Mouse (Mus musculus): Measurements from ENCODE around the gene Grn. TPM values are rescaled to one million over a fixed set of nuclear protein-coding genes. Genes with fewer than 3 reads are reported as not detected.

The Grn gene
- polyA plus RNA-seq, 1 experiment from 2014 or later, result 75.8 TPM

- H3K27me3 ChIP-seq (ENCODE audit: control insufficient read depth, insufficient read depth, low read depth, low read length), result no peaks in the 10 kb centered on the region; the same call in 1 of the 2 replicates
- no peak overlapping the region for H3K4me2 ChIP-seq (ENCODE audit: low read length)
- no peak for ATAC-seq
- H3K36me3 ChIP-seq (ENCODE audit: control insufficient read depth, insufficient read depth, low read length), result no peaks in the 10 kb centered on the region
- no peak overlapping the region for H3K4me3 ChIP-seq (ENCODE audit: low read depth, low read length)
- H3K9me3 ChIP-seq (replicated peaks; ENCODE audit: control insufficient read depth, low read length, poor library complexity, severe bottlenecking), result no peaks in the 10 kb centered on the region
- peaks cover 6% of the 10 kb centered on the region for H3K4me1 ChIP-seq (ENCODE audit: control insufficient read depth, insufficient read depth, low read length)
- no peak overlapping the region; the same call in 1 of the 2 replicates for H3K9ac ChIP-seq (ENCODE audit: low read depth, low read length)
- no peak overlapping the region for H3K27ac ChIP-seq (ENCODE audit: low read length)
- 14% methylated on average over 10 of the region's 10 CpGs for WGBS
Measured at GRCm38 (mm10) chr11:102453131-102453530, 23.0 kb downstream of the Grn start.

DNA sequence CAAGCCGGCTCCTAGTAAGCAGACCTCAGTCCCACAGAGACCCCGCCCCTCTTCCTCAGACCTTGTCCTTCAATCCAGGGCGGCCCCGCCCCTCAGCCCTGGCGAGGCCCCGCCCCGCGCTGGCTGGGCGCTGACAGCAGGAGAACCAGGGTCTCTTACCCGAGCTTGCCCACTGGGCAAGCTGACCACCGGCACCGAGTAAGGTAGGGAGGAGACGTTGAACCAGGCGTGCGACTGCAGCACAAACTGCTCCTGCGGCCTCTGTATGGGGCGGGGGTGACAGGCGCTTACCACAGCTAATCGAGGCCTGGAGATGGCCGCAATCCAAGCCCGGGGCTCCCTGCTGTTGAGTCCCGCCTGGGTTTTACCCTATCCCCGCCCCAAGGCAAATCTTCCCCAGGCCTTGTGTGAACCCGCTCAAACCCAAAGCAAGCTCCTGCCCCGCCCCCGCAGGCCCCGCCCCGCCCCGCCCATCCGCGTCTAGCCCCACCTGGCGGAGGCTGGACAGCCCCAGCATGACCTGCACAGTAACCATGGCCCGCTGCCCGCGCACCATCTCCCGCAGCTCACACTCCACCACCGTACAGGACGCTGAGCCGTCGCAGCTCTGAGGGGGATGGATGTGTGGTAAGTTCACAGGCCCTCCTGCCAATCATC is 25.8 kb downstream of the Grn start:
- H3K36me3 ChIP-seq (ENCODE audit: control insufficient read depth, insufficient read depth, low read length), result no peaks in the 10 kb centered on the region
- H3K9ac ChIP-seq (ENCODE audit: low read depth, low read length), result peak overlapping the region; percentile 74
- ATAC-seq, result peak; percentile 88
- H3K27ac ChIP-seq (ENCODE audit: low read length), result peak overlapping the region; percentile 71
- peak overlapping the region; percentile 57 for H3K4me3 ChIP-seq (ENCODE audit: low read depth, low read length)
- WGBS, result under 1% methylated on average over 36 of the region's 40 CpGs
- H3K4me1 ChIP-seq (ENCODE audit: control insufficient read depth, insufficient read depth, low read length), result peaks cover 5% of the 10 kb centered on the region; the same call in 1 of the 2 replicates
- no peaks in the 10 kb centered on the region for H3K9me3 ChIP-seq (replicated peaks; ENCODE audit: control insufficient read depth, low read length, poor library complexity, severe bottlenecking)
- peak overlapping the region; percentile 87 for H3K4me2 ChIP-seq (ENCODE audit: low read length)
- no peaks in the 10 kb centered on the region; the same call in 1 of the 2 replicates for H3K27me3 ChIP-seq (ENCODE audit: control insufficient read depth, insufficient read depth, low read depth, low read length)

GRCm38 (mm10) chr11:102460541-102460940 is 30.4 kb downstream of the Grn start:
- H3K4me2 ChIP-seq (ENCODE audit: low read length), result no peak overlapping the region
- no peak overlapping the region for H3K27ac ChIP-seq (ENCODE audit: low read length)
- H3K4me3 ChIP-seq (ENCODE audit: low read depth, low read length), result no peak overlapping the region
- H3K9ac ChIP-seq (ENCODE audit: low read depth, low read length), result no peak overlapping the region
- H3K4me1 ChIP-seq (ENCODE audit: control insufficient read depth, insufficient read depth, low read length), result peaks cover 3% of the 10 kb centered on the region; the same call in 1 of the 2 replicates
- no peaks in the 10 kb centered on the region for H3K36me3 ChIP-seq (ENCODE audit: control insufficient read depth, insufficient read depth, low read length)
- WGBS, result 62% methylated on average over 16 of the region's 16 CpGs
- no peak for ATAC-seq
- no peaks in the 10 kb centered on the region for H3K9me3 ChIP-seq (replicated peaks; ENCODE audit: control insufficient read depth, low read length, poor library complexity, severe bottlenecking)
- no peaks in the 10 kb centered on the region; the same call in 1 of the 2 replicates for H3K27me3 ChIP-seq (ENCODE audit: control insufficient read depth, insufficient read depth, low read depth, low read length)

DNA sequence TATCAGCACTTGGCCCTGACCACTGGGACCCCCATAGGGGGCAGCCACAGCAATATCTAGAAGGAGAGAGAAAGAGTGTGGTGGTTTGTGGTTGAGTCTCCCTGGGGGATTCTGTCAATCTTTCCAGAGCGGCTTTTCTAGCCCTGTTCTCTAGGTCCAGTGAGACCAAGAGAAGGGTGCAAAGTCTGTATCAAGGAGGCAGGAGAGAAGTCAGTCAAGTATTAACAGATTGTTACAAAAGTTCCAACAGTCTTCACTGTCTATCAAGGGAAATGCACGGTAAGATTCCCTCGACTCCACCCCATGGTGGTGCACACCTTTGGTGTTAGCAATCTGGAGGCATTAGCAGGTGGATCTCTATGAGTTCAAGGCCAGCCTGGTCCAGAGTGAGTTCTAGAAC is 31.6 kb downstream of the Grn start:
- no peaks in the 10 kb centered on the region; the same call in 1 of the 2 replicates for H3K27me3 ChIP-seq (ENCODE audit: control insufficient read depth, insufficient read depth, low read depth, low read length)
- no peaks in the 10 kb centered on the region for H3K9me3 ChIP-seq (replicated peaks; ENCODE audit: control insufficient read depth, low read length, poor library complexity, severe bottlenecking)
- H3K36me3 ChIP-seq (ENCODE audit: control insufficient read depth, insufficient read depth, low read length), result no peaks in the 10 kb centered on the region
- no peak overlapping the region for H3K4me2 ChIP-seq (ENCODE audit: low read length)
- ATAC-seq, result no peak
- no peak overlapping the region for H3K4me3 ChIP-seq (ENCODE audit: low read depth, low read length)
- H3K27ac ChIP-seq (ENCODE audit: low read length), result no peak overlapping the region
- peaks cover 7% of the 10 kb centered on the region for H3K4me1 ChIP-seq (ENCODE audit: control insufficient read depth, insufficient read depth, low read length)
- no peak overlapping the region for H3K9ac ChIP-seq (ENCODE audit: low read depth, low read length)
- WGBS, result 83% methylated on average over 3 of the region's 3 CpGs

DNA sequence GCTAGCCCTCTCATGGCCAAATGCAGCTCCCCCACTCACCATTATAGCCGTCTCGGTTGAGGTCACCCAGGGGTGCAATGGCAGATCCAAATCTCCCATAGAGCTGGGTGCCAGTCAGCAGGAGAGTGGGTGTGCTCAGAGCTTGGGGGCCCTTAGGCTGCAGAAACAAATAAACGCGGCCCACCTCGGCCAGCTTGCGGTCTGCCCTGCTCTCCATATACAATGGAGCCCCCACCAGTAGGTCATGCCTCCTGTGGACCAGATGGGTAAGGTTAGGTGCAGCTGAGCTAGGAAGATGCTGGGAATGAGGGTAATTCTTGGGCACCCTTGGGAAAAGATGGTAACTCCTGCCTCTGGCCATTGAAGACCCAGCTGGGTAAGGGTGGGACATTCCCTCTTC is 34.8 kb downstream of the Grn start:
- Histone ChIP-seq H3K4me2 (ENCODE audit: low read length) (no peak overlapping the region), H3K27me3 (ENCODE audit: control insufficient read depth, insufficient read depth, low read depth, low read length) (no peaks in the 10 kb centered on the region; the same call in 1 of the 2 replicates), H3K4me3 (ENCODE audit: low read depth, low read length) (no peak overlapping the region), H3K9ac (ENCODE audit: low read depth, low read length) (no peak overlapping the region), H3K27ac (ENCODE audit: low read length) (no peak overlapping the region), H3K36me3 (ENCODE audit: control insufficient read depth, insufficient read depth, low read length) (no peaks in the 10 kb centered on the region), H3K4me1 (ENCODE audit: control insufficient read depth, insufficient read depth, low read length) (peaks cover 13% of the 10 kb centered on the region), H3K9me3 (replicated peaks; ENCODE audit: control insufficient read depth, low read length, poor library complexity, severe bottlenecking) (no peaks in the 10 kb centered on the region)
- ATAC-seq, result no peak
- 92% methylated on average over 6 of the region's 6 CpGs for WGBS

DNA sequence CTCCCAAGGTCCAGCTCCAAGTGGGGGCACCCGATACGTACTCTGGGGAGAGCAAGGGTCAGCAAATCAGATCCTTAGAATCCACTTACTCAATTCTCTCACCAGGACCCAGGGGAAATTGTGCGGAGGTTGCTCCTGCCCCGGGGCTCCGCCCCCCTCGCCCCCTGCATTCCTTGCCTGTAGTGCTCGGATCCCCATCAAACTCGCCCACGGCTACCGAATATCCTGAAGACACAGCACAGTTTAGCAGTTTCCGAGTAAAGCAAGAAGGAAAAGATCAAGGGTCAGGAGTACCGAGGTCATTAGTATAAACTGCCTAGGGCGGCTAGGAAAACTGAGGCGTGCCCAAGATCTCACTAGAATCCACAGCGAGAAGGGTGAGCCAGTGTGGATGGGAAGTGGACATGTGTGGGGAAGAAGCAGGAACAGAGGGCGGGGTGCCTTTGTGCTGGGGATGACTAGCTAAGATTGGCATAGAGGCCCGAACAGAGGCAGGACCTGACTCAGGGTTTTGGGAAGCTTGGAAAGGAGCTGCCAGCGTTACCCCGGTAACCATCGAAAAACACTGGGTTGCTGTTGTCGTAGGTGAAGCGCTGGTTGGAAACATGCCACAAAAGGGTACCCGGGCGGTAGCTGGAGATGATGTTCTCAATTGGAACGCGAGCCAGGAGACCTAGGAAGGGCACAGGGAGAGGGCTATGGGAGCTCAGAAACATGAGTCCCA is 35.8 kb downstream of the Grn start:
- 8% methylated on average over 26 of the region's 26 CpGs for WGBS
- peak overlapping the region; percentile 47; the same call in 1 of the 2 replicates for H3K27ac ChIP-seq (ENCODE audit: low read length)
- H3K36me3 ChIP-seq (ENCODE audit: control insufficient read depth, insufficient read depth, low read length), result no peaks in the 10 kb centered on the region
- no peak overlapping the region for H3K4me3 ChIP-seq (ENCODE audit: low read depth, low read length)
- H3K9ac ChIP-seq (ENCODE audit: low read depth, low read length), result no peak overlapping the region; the same call in 1 of the 2 replicates
- peak overlapping the region; percentile 29 for H3K4me2 ChIP-seq (ENCODE audit: low read length)
- H3K4me1 ChIP-seq (ENCODE audit: control insufficient read depth, insufficient read depth, low read length), result peaks cover 13% of the 10 kb centered on the region
- no peak for ATAC-seq
- no peaks in the 10 kb centered on the region; the same call in 1 of the 2 replicates for H3K27me3 ChIP-seq (ENCODE audit: control insufficient read depth, insufficient read depth, low read depth, low read length)
- H3K9me3 ChIP-seq (replicated peaks; ENCODE audit: control insufficient read depth, low read length, poor library complexity, severe bottlenecking), result no peaks in the 10 kb centered on the region

- Histone ChIP-seq H3K27ac (ENCODE audit: low read length) (peak overlapping the region; percentile 47), H3K36me3 (ENCODE audit: control insufficient read depth, insufficient read depth, low read length) (no peaks in the 10 kb centered on the region), H3K4me1 (ENCODE audit: control insufficient read depth, insufficient read depth, low read length) (peaks cover 13% of the 10 kb centered on the region), H3K4me2 (ENCODE audit: low read length) (peak overlapping the region; percentile 94), H3K9ac (ENCODE audit: low read depth, low read length) (peak overlapping the region; percentile 72), H3K9me3 (replicated peaks; ENCODE audit: control insufficient read depth, low read length, poor library complexity, severe bottlenecking) (no peaks in the 10 kb centered on the region), H3K27me3 (ENCODE audit: control insufficient read depth, insufficient read depth, low read depth, low read length) (no peaks in the 10 kb centered on the region; the same call in 1 of the 2 replicates), H3K4me3 (ENCODE audit: low read depth, low read length) (peak overlapping the region; percentile 49)
- under 1% methylated on average over 37 of the region's 37 CpGs for WGBS
- ATAC-seq, result peak; percentile 87
Measured at GRCm38 (mm10) chr11:102467041-102467631, 37.0 kb downstream of the Grn start.

DNA sequence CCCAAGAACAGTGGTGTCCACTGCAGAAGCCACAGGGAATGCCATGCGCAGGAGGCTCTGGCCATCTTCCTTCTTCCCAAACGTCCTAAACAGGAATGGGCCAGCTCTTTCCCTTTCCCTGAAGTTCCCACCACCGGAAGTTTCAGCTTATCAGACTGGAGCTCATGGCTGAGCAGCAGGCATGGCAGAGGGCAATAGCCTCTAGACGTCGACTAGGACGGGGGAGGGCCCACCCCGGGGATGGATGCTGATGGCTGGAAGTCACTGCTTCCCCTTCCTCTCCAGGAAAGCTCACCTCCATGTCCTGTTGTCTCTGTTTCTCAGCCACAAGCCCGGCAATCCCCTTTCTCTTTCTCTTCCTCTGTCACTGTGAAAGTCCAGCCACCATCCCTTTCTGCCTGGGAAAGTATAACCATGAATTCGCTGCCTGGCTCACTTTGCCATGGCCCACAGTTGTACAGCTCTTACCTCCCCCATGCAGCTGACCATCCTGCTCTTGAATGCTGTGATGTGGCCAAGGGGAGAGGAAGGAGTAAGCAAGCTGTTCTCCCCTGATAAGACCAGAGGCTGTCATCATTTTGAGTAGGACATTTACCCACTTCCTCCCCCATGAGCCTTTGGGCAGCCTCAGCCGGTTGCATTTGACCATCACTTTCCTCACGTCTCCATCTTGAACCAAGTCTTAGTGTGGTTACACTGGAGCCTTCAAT is 39.7 kb downstream of the Grn start, which contains the start of gene Itga2b:
Gene Itga2b (minus strand): TSS at position 475 of the 710 bp plus-strand sequence.
- H3K4me2 ChIP-seq (ENCODE audit: low read length), result no peak within 1 kb of the TSS
- H3K9me3 ChIP-seq (replicated peaks; ENCODE audit: control insufficient read depth, low read length, poor library complexity, severe bottlenecking), result no peaks in the 10 kb centered on the region
- H3K9ac ChIP-seq (ENCODE audit: low read depth, low read length), result no peak within 1 kb of the TSS
- H3K27ac ChIP-seq (ENCODE audit: low read length), result no peak within 1 kb of the TSS
- H3K4me3 ChIP-seq (ENCODE audit: low read depth, low read length), result no peak within 1 kb of the TSS
- no peak for ATAC-seq
- H3K27me3 ChIP-seq (ENCODE audit: control insufficient read depth, insufficient read depth, low read depth, low read length), result no peaks in the 10 kb centered on the region; the same call in 1 of the 2 replicates
- peaks cover 13% of the 10 kb centered on the region for H3K4me1 ChIP-seq (ENCODE audit: control insufficient read depth, insufficient read depth, low read length)
- 65% methylated on average over 11 of the region's 11 CpGs for WGBS
- H3K36me3 ChIP-seq (ENCODE audit: control insufficient read depth, insufficient read depth, low read length), result no peaks in the 10 kb centered on the region
